Mouse (Mus musculus) midbrain, embryonic 10.5 days (tissue): ENCODE results near the gene Chaf1a. TPM values are rescaled to one million over a fixed set of nuclear protein-coding genes. Genes with fewer than 3 reads are reported as not detected.

ENCODE experiments used
- DNase-seq: peaks from one replicate; pipeline ENCODE4 v3.0.0-alpha.2; 2017; ENCODE audit warnings: low spot score
- H3K27ac ChIP-seq: fragments of 300-500 bp; sonication (generic); replicated peaks from 2 replicates; pipeline ENCODE4 v1.5.1; 2016; ENCODE audit warnings: mild to moderate bottlenecking
- H3K27me3 ChIP-seq: fragments of 300-500 bp; sonication (generic); 2 replicates; pipeline ENCODE4 v1.6.1; 2016; ENCODE audit warnings: low read depth, mild to moderate bottlenecking; ENCODE audit not compliant: poor library complexity, severe bottlenecking
- H3K36me3 ChIP-seq: fragments of 300-500 bp; sonication (generic); 2 replicates; pipeline ENCODE4 v1.6.1; 2016; ENCODE audit warnings: mild to moderate bottlenecking, moderate library complexity
- H3K4me1 ChIP-seq: fragments of 300-500 bp; sonication (generic); 2 replicates; pipeline ENCODE4 v1.6.1; 2016
- H3K4me3 ChIP-seq: fragments of 300-500 bp; sonication (generic); 2 replicates; pipeline ENCODE4 v1.5.1; 2016; ENCODE audit warnings: mild to moderate bottlenecking, moderate library complexity
- H3K9me3 ChIP-seq: fragments of 300-500 bp; sonication (generic); replicated peaks from 2 replicates; pipeline ENCODE4 v1.6.1; 2016; ENCODE audit warnings: mild to moderate bottlenecking
- WGBS: fragments of 180-500 bp; shearing (Covaris S2); methylation state at CpG from one replicate; pipeline ENCODE4 v1.1.7; 2016; 5-methylcytosine and 5-hydroxymethylcytosine counted together
- polyA plus RNA-seq: library from polyadenylated mRNA; unstranded; fragments of >200 nt; fragmentation: Nextera tagmentation; extraction: Ambion mirVana; gene quantifications from 2 replicates; pipeline ENCODE4 v1.2.1, GENCODE M21; 2016

The Chaf1a gene
- 45.4 and 49.3 TPM in 2 replicates for polyA plus RNA-seq

GRCm38 (mm10) chr17:56040030-56040856, at the start of gene Chaf1a:
Chaf1a (plus strand) TSS chr17:56040439.
- H3K9me3 ChIP-seq: no peaks in the 10 kb centered on the region
- peaks cover 31% of the 10 kb centered on the region for H3K4me1 ChIP-seq
- H3K36me3 ChIP-seq: peaks cover 31% of the 10 kb centered on the region
- H3K27ac ChIP-seq: peak within 1 kb of the TSS; percentile 95
- DNase-seq: peak; percentile 97
- under 1% methylated on average over 68 of the region's 68 CpGs for WGBS
- no peaks in the 10 kb centered on the region for H3K27me3 ChIP-seq
- H3K4me3 ChIP-seq: peak within 1 kb of the TSS; percentile 91

GRCm38 (mm10) chr17:55996007-55996406, 44.2 kb upstream of the Chaf1a start:
- H3K36me3 ChIP-seq: peaks cover 64% of the 10 kb centered on the region
- H3K4me1 ChIP-seq: peaks cover 9% of the 10 kb centered on the region
- no peaks in the 10 kb centered on the region for H3K9me3 ChIP-seq
- no peak for DNase-seq
- peaks cover 22% of the 10 kb centered on the region for H3K27me3 ChIP-seq
- H3K4me3 ChIP-seq: no peak overlapping the region
- H3K27ac ChIP-seq: no peak overlapping the region
- 93% methylated on average over 15 of the region's 15 CpGs for WGBS

GRCm38 (mm10) chr17:55999794-56000499, 40.3 kb upstream of the Chaf1a start:
- H3K4me3 ChIP-seq: peak overlapping the region; percentile 43
- DNase-seq: no peak

GRCm38 (mm10) chr17:56003000-56003399, 37.2 kb upstream of the Chaf1a start:
- Histone ChIP-seq H3K27ac (no peak overlapping the region), H3K9me3 (no peaks in the 10 kb centered on the region), H3K4me1 (peaks cover 21% of the 10 kb centered on the region), H3K36me3 (no peaks in the 10 kb centered on the region), H3K4me3 (no peak overlapping the region), H3K27me3 (peaks cover 39% of the 10 kb centered on the region)
- WGBS: 84% methylated on average over 3 of the region's 3 CpGs
- DNase-seq: no peak

More at GRCm38 (mm10) chr17:55999794-56000499, 40.3 kb upstream of the Chaf1a start:
- 6% methylated on average over 30 of the region's 30 CpGs for WGBS
- H3K4me1 ChIP-seq: peaks cover 9% of the 10 kb centered on the region
- H3K27me3 ChIP-seq: peaks cover 33% of the 10 kb centered on the region
- no peaks in the 10 kb centered on the region for H3K9me3 ChIP-seq
- no peak overlapping the region; the same call in 1 of the 2 replicates for H3K27ac ChIP-seq
- H3K36me3 ChIP-seq: peaks cover 28% of the 10 kb centered on the region

- Histone ChIP-seq H3K36me3 (peaks cover 2% of the 10 kb centered on the region; the same call in 1 of the 2 replicates), H3K4me3 (no peak within 1 kb of the TSS), H3K4me1 (peaks cover 28% of the 10 kb centered on the region), H3K27ac (no peak within 1 kb of the TSS; the same call in 1 of the 2 replicates), H3K9me3 (no peaks in the 10 kb centered on the region), H3K27me3 (peaks cover 22% of the 10 kb centered on the region)
- peak; percentile 49 for DNase-seq
- WGBS: 50% methylated on average over 13 of the region's 13 CpGs
These were observed 34.7 kb upstream of the Chaf1a start, which contains the start of the genes Stap2 and Mpnd for GRCm38 (mm10) chr17:56005415-56006061. Stap2 (minus strand) TSS chr17:56005584. Mpnd (plus strand) TSS chr17:56005711.

- WGBS: 50% methylated on average over 10 of the region's 10 CpGs
- Histone ChIP-seq H3K27me3 (peaks cover 11% of the 10 kb centered on the region), H3K27ac (peak overlapping the region; percentile 96), H3K9me3 (no peaks in the 10 kb centered on the region), H3K36me3 (peaks cover 16% of the 10 kb centered on the region), H3K4me3 (no peak overlapping the region), H3K4me1 (peaks cover 39% of the 10 kb centered on the region)
- no peak for DNase-seq
These were observed 33.3 kb upstream of the Chaf1a start for GRCm38 (mm10) chr17:56006956-56007355.

- Histone ChIP-seq H3K27ac (peak overlapping the region; percentile 96), H3K4me3 (peak overlapping the region; percentile 86), H3K4me1 (peaks cover 42% of the 10 kb centered on the region), H3K36me3 (peaks cover 24% of the 10 kb centered on the region), H3K9me3 (no peaks in the 10 kb centered on the region), H3K27me3 (peaks cover 11% of the 10 kb centered on the region)
- WGBS: 29% methylated on average over 14 of the region's 14 CpGs
- peak; percentile 36 for DNase-seq
These were observed 32.5 kb upstream of the Chaf1a start for GRCm38 (mm10) chr17:56007444-56008355.

- peak overlapping the region; percentile 96 for H3K27ac ChIP-seq
- peaks cover 11% of the 10 kb centered on the region for H3K27me3 ChIP-seq
- H3K4me1 ChIP-seq: peaks cover 42% of the 10 kb centered on the region
- under 1% methylated on average over 21 of the region's 21 CpGs for WGBS
- peak overlapping the region; percentile 86 for H3K4me3 ChIP-seq
- H3K36me3 ChIP-seq: peaks cover 32% of the 10 kb centered on the region
- no peaks in the 10 kb centered on the region for H3K9me3 ChIP-seq
- DNase-seq: peak; percentile 96
These were observed 31.7 kb upstream of the Chaf1a start for GRCm38 (mm10) chr17:56008356-56009087.

- H3K27ac ChIP-seq: peak overlapping the region; percentile 96
- DNase-seq: peak; percentile 92
- peaks cover 40% of the 10 kb centered on the region for H3K36me3 ChIP-seq
- H3K9me3 ChIP-seq: no peaks in the 10 kb centered on the region
- peaks cover 11% of the 10 kb centered on the region for H3K27me3 ChIP-seq
- H3K4me3 ChIP-seq: peak overlapping the region; percentile 86
- peaks cover 42% of the 10 kb centered on the region for H3K4me1 ChIP-seq
- WGBS: 1% methylated on average over 62 of the region's 62 CpGs
These were observed 30.9 kb upstream of the Chaf1a start for GRCm38 (mm10) chr17:56009088-56009961.

GRCm38 (mm10) chr17:56009962-56010240, 30.3 kb upstream of the Chaf1a start:
- peaks cover 6% of the 10 kb centered on the region for H3K27me3 ChIP-seq
- no peak for DNase-seq
- WGBS: 50% methylated on average over 2 of the region's 2 CpGs
- peak overlapping the region; percentile 86 for H3K4me3 ChIP-seq
- no peaks in the 10 kb centered on the region for H3K9me3 ChIP-seq
- peaks cover 42% of the 10 kb centered on the region for H3K4me1 ChIP-seq
- peak overlapping the region; percentile 96 for H3K27ac ChIP-seq
- H3K36me3 ChIP-seq: peaks cover 45% of the 10 kb centered on the region
